ENCODE assay signal across 7 mouse cellular contexts in genomic region chr2:48441296-48441990, GRCm38 (mm10).
DNase-seq lines count a peak whose midpoint lies in the region; ATAC-seq and TF ChIP-seq lines count a peak whose summit lies in the region.

No protein-coding gene starts in this region.

- WGBS in forebrain, embryonic 14.5 days = 33% methylated on average over 11 of the region's 11 CpGs

- no peak overlapping the region for H3K27ac ChIP-seq in forebrain, embryonic 14.5 days (ENCODE audit: low read depth, low read length)

- peaks cover 19% of the 10 kb centered on the region for H3K4me1 ChIP-seq in forebrain, embryonic 14.5 days (ENCODE audit: control insufficient read depth, insufficient read depth, low read length)

- no peaks in the 10 kb centered on the region for H3K27me3 ChIP-seq in forebrain, embryonic 14.5 days (replicated peaks; ENCODE audit: control insufficient read depth, insufficient read depth, low read length)

- H3K4me3 ChIP-seq in forebrain, embryonic 14.5 days (ENCODE audit: low read depth, low read length) = no peak overlapping the region

- no peak overlapping the region for H3K9ac ChIP-seq in forebrain, embryonic 14.5 days (ENCODE audit: low read length)

- H3K9me3 ChIP-seq in forebrain, embryonic 14.5 days (replicated peaks; ENCODE audit: control insufficient read depth, low read length) = no peaks in the 10 kb centered on the region

- H3K36me3 ChIP-seq in forebrain, embryonic 14.5 days (ENCODE audit: control insufficient read depth, insufficient read depth, low read length) = no peaks in the 10 kb centered on the region

- no peak for TF ChIP-seq POLR2A in brain, embryonic 14.5 days (IDR thresholded peaks at IDR 0.05; ENCODE audit: borderline replicate concordance, extremely low read depth, insufficient read depth, insufficient read length, poor library complexity, severe bottlenecking)

- ATAC-seq in forebrain, embryonic 14.5 days = peak; percentile 67; the same call in 1 of the 2 replicates

- peak; percentile 57 for DNase-seq in brain, embryonic 14.5 days (ENCODE audit: low read depth)
- DNase-seq in forebrain, embryonic 14.5 days (ENCODE audit: low spot score) = no peak
- DNase-seq in kidney, postnatal 14 days = peak; percentile 80
- DNase-seq in lung, postnatal 4 days = peak; percentile 44 to 76
- no peak for DNase-seq in right cerebral cortex, postnatal 14 days
- no peak for DNase-seq in T-cell, adult 2 months (ENCODE audit: low spot score)
- DNase-seq in layer of hippocampus, adult 18-20 months (ENCODE audit: low spot score in 2 of 2) = no peak

- TF ChIP-seq CTCF in brain, embryonic 14.5 days (IDR thresholded peaks at IDR 0.05; ENCODE audit: borderline replicate concordance, extremely low read depth, insufficient read depth, insufficient read length) = no peak

- no peak overlapping the region for H3K4me2 ChIP-seq in forebrain, embryonic 14.5 days (ENCODE audit: low read length)

Comparison
In these comparisons a context has a peak if more than half of its experiments do, and no peak if none do; other contexts are left out.
1. DNase-seq: peak in brain, embryonic 14.5 days (single experiment), kidney, postnatal 14 days (single experiment) and lung, postnatal 4 days (2 of 2); none in forebrain, embryonic 14.5 days (single experiment), right cerebral cortex, postnatal 14 days (single experiment), T-cell, adult 2 months (single experiment) and layer of hippocampus, adult 18-20 months (0 of 2).